Mouse (Mus musculus) stomach, postnatal 0 days (tissue): ENCODE measurements at regions not wholly inside any gene's neighbourhood (a gene's known extent, or its start where the extent isn't known, plus 50 kb on each side); places are given as distances from the start of the nearest gene placed in this dataset.

ENCODE experiments used
- CTCF ChIP-seq: IDR thresholded peaks from 2 replicates; pipeline ENCODE4 v1.5.1; 2016; ENCODE audit warnings: antibody characterized with exemption, low read depth, mild to moderate bottlenecking, moderate library complexity
- EP300 ChIP-seq: optimal IDR thresholded peaks from 2 replicates; pipeline ENCODE3; 2016; ENCODE audit warnings: antibody characterized with exemption

- TF ChIP-seq CTCF (no peak), EP300 (no peak)
Measured at GRCm38 (mm10) chr11:18444600-18444999, 490.9 kb upstream of the Etaa1 start.
